Mouse (Mus musculus) bone marrow macrophage, adult 2 months (primary cell): ENCODE measurements around the gene Odaph.

ENCODE experiments used
- CTCF ChIP-seq: IDR thresholded peaks from 2 replicates; pipeline ENCODE4 v1.5.1; 2012; ENCODE audit warnings: low read depth, mild to moderate bottlenecking, low read length, moderate library complexity
- POLR2A ChIP-seq: IDR thresholded peaks from 2 replicates; pipeline ENCODE4 v1.6.1; 2012; ENCODE audit warnings: mild to moderate bottlenecking, low read depth, low read length, borderline replicate concordance

- TF ChIP-seq CTCF = no peak
- TF ChIP-seq POLR2A = no peak
Measured at GRCm38 (mm10) chr5:92011756-92012155, 24.5 kb downstream of the Odaph start.
